Mouse (Mus musculus) frontal cortex, postnatal 10 days (tissue): Measurements from ENCODE around the gene Pld3.

Experiments used
- DNase-seq, 2 experiments: peaks; one replicate each; pipeline ENCODE4 v3.0.0; 2022; ENCODE audit warnings: low spot score in 2 of 2, mixed read lengths in 1 of 2

The Pld3 gene

GRCm38 (mm10) chr7:27487740-27488268 is 65.2 kb downstream of the Pld3 start:
- DNase-seq: peak; percentile 51 to 65

GRCm38 (mm10) chr7:27486770-27487697 is 66.0 kb downstream of the Pld3 start, which contains the start of gene Sertad1:
TSS of gene Sertad1 (plus strand) at chr7:27486910.
- DNase-seq: peak; percentile 99

DNA sequence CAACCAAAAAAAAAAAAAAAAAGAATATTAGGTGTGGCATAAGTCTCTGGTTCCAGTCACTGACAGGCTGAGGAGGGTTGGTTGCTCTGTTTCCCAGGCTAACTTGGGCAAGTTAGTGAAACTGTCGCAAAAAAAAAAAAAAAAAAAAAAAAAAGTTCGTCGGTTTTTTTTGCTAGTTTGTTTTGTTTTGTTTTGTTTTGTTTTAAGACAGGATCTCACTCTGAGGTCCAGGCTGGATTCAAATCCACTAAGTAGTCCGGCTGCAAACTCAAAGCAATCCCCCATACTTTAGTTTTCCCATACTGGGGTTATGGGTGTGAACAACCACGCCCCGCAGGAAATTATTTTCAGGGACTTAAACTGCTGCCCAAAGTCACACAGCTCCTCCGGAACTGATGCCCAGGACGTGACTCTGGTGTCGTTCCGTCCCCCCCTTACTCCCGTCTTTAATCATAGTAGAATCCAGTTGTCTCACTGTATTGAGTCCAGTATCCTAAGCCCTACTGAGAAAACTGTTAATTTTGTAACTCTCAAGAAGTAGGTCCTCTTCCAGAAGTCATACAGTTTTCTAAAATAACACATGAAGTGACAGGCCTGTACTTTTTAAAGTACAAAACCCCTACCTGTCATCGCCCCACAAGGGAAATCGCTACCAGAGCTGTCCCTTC is 66.8 kb downstream of the Pld3 start:
- DNase-seq: no peak

- DNase-seq: no peak
These were observed 69.2 kb downstream of the Pld3 start for GRCm38 (mm10) chr7:27483860-27484259.
